Mouse (Mus musculus): Measurements from ENCODE around the gene Rngtt. TPM values are rescaled to one million over a fixed set of nuclear protein-coding genes. Genes with fewer than 3 reads are reported as not detected.
"Not testable (repeated sequence)": the region's sequence is repeated elsewhere in the genome, so short reads cannot be mapped to it uniquely, and the experiment has no call there.

The Rngtt gene
- total RNA-seq, 2 experiments from 2014 or later, result 29.0 to 29.7 TPM

DNA sequence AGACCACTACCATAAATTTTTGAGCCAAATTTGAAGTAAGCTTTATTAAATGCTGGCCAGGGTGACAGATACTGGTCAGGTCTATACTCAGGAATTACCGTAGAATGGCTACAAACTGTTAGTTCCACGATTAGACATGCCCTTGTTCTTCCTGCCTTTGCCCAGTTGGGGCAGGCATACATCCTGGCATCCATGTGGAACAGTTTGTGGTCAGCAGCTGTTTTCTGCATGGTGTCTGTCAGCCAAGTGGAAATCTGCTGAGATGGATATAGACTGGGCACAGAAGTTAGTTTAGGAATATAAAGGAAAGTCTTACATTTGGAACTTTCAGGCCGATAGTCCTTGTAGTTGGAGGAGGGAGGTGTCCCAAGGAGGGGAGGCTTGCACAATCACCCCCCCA is 136.8 kb downstream of the Rngtt start:
- DNase-seq, result no peak

- DNase-seq, result not testable (repeated sequence)
Observed at GRCm38 (mm10) chr4:33450356-33450755, 140.2 kb downstream of the Rngtt start.

- DNase-seq, result no peak
Observed at GRCm38 (mm10) chr4:33459851-33460250, 149.7 kb downstream of the Rngtt start.

DNA sequence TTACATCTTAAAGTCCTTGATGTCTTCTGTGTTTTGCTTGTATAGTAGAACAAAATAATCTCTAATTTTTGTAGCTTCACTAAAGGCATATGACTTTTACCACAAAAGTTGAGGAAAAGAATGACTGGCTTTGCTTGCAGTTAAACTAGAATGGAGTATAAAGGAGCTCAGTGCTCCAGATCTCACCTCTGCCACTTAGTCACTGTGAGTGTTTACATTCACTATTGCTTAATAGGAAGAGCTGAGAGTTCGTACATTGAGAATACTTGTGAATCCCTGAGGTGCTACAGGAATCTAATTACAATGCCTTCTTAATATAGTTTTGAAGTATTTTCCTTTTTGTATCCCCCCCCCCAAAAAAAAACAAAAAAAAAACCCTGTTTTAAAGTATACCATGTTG is 154.3 kb downstream of the Rngtt start:
- no peak for DNase-seq

- no peak for DNase-seq
Observed at GRCm38 (mm10) chr4:33465871-33466270, 155.8 kb downstream of the Rngtt start.

GRCm38 (mm10) chr4:33466970-33467399 is 156.9 kb downstream of the Rngtt start:
- no peak for DNase-seq

GRCm38 (mm10) chr4:33467627-33468026 is 157.5 kb downstream of the Rngtt start:
- no peak for DNase-seq

DNA sequence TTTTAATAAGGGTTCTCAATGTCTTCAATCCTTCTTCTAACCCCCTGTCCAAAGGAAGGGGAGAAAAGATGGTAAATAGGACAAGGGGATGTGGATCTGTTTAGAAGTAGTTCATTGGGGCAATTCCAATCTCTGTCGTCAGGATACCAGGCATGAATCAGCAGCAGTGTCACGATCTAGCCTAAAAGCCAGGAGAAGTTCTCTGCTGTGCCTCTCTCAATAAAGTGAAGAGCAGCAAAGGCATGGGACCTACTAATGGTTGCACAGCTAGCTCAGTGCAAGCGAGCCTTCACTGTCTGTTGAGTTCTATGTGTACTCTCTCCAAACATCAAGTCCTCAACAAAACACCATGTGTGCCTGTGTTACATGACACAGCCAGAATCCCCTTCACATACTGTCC is 158.0 kb downstream of the Rngtt start:
- no peak for DNase-seq

- no peak for DNase-seq
Observed at GRCm38 (mm10) chr4:33470671-33471302, 160.7 kb downstream of the Rngtt start.

- no peak for DNase-seq
Observed at GRCm38 (mm10) chr4:33478011-33478785, 168.1 kb downstream of the Rngtt start.

- DNase-seq, result no peak
Observed at GRCm38 (mm10) chr4:33481721-33482120, 171.6 kb downstream of the Rngtt start.

DNA sequence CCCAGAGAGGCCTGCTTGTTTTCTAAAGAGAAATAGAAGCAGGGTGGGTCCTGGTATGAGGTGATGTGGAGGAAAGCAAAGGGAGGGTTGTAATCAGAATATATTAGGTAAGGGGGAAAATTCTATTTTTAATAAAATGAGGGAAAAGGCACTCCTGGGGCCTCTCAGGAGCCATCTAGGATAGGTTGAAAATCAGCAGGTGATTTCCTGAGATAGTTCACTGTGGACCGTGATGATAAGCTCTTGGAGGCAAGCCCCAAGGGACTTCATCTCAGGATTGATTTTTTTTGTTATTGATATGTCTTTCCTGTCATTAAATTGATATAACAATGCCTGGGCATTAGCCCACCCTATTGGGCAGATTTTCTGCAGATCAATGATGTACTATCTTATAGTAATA is 175.9 kb downstream of the Rngtt start:
- DNase-seq, result no peak

- no peak for DNase-seq
Observed at GRCm38 (mm10) chr4:33491108-33491507, 181.0 kb downstream of the Rngtt start.

DNA sequence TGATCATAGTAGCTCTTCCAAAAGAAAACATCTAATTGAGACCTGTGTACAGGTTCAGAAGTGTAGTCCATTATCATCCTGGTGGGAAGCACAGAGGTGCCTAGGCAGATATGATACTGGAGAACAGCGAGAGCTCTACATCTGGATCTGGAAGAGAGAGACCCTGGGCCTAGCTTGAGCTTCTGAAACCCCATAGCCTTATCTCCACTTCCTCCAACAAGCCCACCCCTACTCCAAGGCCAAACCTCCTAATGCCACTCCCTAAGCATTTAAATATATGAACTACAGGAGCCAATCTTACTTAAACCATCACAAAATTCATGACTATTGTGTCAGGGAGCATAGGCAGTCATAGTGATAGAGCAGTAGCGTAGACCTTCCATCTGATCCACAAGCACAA is 184.3 kb downstream of the Rngtt start:
- DNase-seq, result no peak

GRCm38 (mm10) chr4:33496985-33497384 is 186.9 kb downstream of the Rngtt start:
- no peak for DNase-seq

DNA sequence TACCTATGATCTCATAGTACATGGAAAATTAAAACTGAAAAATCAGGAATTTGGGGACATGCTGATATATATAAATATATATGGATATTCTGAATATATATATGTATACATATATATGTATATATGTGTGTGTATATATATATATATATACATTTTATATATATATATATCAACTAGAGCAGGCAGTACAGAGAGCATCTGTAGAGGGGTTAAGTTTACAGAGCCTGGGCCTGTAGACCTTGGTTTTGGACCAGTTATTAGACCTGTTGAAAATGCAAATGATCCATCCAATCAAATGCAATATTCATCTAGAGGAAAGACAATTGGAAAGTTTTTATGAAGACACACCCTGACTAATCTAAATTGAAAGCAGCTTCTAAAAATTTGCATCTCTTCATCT is 187.5 kb downstream of the Rngtt start:
- no peak for DNase-seq

DNA sequence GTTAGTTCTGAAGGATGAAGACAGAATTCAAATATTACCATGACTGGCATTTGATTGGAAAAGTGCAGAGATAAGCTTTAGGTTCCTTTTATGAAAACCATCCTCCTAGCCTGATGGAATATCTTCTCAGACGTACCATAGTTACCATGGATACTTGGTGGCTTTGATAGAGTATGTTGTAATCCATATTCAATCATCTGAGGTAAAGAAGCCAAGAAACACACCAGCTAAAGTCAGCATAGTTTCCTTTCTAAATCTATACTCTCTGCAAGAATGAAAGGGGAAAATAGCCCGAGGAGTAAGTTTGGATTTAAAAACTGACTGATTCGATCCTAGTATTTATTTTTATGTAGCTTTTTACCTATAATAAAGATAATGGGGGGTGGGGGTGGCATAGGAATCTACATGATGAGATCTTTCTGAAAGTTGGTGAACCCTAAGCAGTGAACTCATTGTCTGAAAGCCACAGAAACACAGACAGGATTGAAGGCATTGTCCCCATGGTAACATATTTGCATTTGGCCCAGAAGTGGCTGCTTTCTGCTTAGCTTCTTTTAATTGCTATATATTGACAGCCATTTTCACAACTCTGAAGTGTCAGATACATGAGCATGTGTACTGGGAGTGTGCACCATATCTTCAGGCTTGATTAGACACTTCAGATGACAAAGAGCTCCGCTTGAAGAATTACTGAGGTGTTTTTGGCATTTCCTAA is 188.2 kb downstream of the Rngtt start:
- no peak for DNase-seq

DNA sequence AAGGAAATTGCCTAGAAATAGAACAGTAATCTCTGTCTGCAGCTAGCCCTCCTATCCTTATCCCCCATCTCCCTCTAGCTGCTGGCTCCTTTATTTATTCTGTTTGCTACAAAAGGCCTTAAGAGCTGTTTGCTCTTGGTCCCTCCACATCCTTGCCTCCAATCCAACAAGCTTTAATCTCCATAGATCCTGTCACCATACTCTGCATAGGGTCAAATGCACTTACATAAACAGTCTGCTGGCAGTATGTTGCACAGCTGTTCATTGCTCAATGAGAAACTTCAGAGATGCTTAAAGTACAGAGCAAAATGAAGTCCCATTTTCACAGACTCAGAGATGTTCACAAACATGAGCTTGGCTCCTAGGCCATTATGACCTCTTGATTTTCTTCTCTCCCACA is 196.5 kb downstream of the Rngtt start:
- no peak for DNase-seq

- no peak for DNase-seq
Observed at GRCm38 (mm10) chr4:33510544-33510943, 200.4 kb downstream of the Rngtt start.

DNA sequence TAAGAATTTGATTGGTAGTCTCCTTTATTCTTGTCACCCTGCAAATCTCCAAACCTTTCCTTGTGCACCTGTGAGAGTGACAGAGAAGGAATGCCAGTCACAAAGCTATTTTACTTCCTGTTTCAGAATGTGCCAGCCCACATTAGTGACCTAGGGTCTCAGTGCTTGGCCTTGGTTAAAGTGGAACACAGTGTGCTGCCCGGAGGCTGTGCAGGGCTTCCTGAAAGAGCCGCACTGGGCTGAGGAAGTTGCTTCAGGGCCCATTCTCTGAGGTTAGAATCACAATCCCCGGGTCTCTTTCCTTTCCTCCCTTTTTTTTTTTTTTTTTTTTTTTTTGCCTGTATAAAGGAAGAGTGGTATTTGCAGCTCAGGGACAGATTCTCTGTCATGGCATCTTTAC is 203.3 kb downstream of the Rngtt start:
- no peak for DNase-seq

- DNase-seq, result peak; percentile 41 to 44
Observed at GRCm38 (mm10) chr4:33514108-33515000, 204.2 kb downstream of the Rngtt start.

- no peak for DNase-seq
Observed at GRCm38 (mm10) chr4:33520196-33520595, 210.1 kb downstream of the Rngtt start.

All from layer of hippocampus, postnatal 36 days (tissue).